10 mouse cellular contexts compared by ENCODE assay signal in genomic region chr7:67613795-67614463, GRCm38 (mm10). TPM values are rescaled to one million over a fixed set of nuclear protein-coding genes. Genes with fewer than 3 reads are reported as not detected.
DNase-seq lines count a peak whose midpoint lies in the region; ATAC-seq and TF ChIP-seq lines count a peak whose summit lies in the region.
"Had no signal": no experiment of that assay in that cellular context is flagged by ENCODE, and none has a peak within 500 bp of the region (broad histone marks: within the 10 kb centered on the region; RNA-seq: fewer than 3 reads in every experiment).

No protein-coding gene starts in this region.

- H3K4me2 ChIP-seq in heart, embryonic 11.5 days: peak overlapping the region; percentile 15; the same call in 1 of the 2 replicates
- H3K4me2 ChIP-seq in kidney, embryonic 16.5 days (replicated peaks; ENCODE audit: low read depth, low read length): no peak overlapping the region; the same call in 1 of the 2 replicates
- H3K4me2 ChIP-seq: embryonic facial prominence, embryonic 12.5 days had no signal

- no peaks in the 10 kb centered on the region for H3K9me3 ChIP-seq in heart, embryonic 11.5 days (replicated peaks; ENCODE audit: control insufficient read depth, low read length)
- no peaks in the 10 kb centered on the region for H3K9me3 ChIP-seq in kidney, embryonic 16.5 days (ENCODE audit: low read length)
- H3K9me3 ChIP-seq: embryonic facial prominence, embryonic 12.5 days had no signal

- TF ChIP-seq POLR2A in kidney, adult 2 months (IDR thresholded peaks at IDR 0.05; ENCODE audit: low read depth, low read length): no peak
- TF ChIP-seq POLR2A in brain, embryonic 14.5 days (IDR thresholded peaks at IDR 0.05; ENCODE audit: borderline replicate concordance, extremely low read depth, insufficient read depth, insufficient read length, poor library complexity, severe bottlenecking): no peak

- 67% methylated on average over 10 of the region's 10 CpGs for WGBS in kidney, adult 2 months
- WGBS in heart, embryonic 11.5 days (ENCODE audit: insufficient replicate concordance): 46% methylated on average over 10 of the region's 10 CpGs
- WGBS in kidney, embryonic 16.5 days: 55% methylated on average over 10 of the region's 10 CpGs

- no peak overlapping the region for H3K4me3 ChIP-seq in kidney, adult 2 months (ENCODE audit: insufficient read depth, low read depth, low read length)
- H3K4me3 ChIP-seq in heart, embryonic 11.5 days (ENCODE audit: low read depth, low read length): no peak overlapping the region
- no peak overlapping the region for H3K4me3 ChIP-seq in kidney, embryonic 16.5 days (ENCODE audit: low read length)
- H3K4me3 ChIP-seq: embryonic facial prominence, embryonic 12.5 days had no signal

- H3K27ac ChIP-seq in kidney, adult 2 months (ENCODE audit: insufficient read depth, low read depth, low read length): 0 out of 2 replicates have a peak overlapping the region, but pooled peaks have one; percentile 46
- peak overlapping the region; percentile 24; the same call in 1 of the 2 replicates for H3K27ac ChIP-seq in heart, embryonic 11.5 days (ENCODE audit: low read depth, low read length)
- H3K27ac ChIP-seq in kidney, embryonic 16.5 days (ENCODE audit: low read length): peak overlapping the region; percentile 44; the same call in 1 of the 2 replicates
- H3K27ac ChIP-seq: embryonic facial prominence, embryonic 12.5 days had no signal

- no peaks in the 10 kb centered on the region for H3K27me3 ChIP-seq in kidney, adult 2 months (replicated peaks; ENCODE audit: control insufficient read depth, insufficient read depth, low read length)
- no peaks in the 10 kb centered on the region for H3K27me3 ChIP-seq in heart, embryonic 11.5 days (ENCODE audit: control insufficient read depth, insufficient read depth, low read length)
- H3K27me3 ChIP-seq in kidney, embryonic 16.5 days (ENCODE audit: insufficient read depth, low read length): no peaks in the 10 kb centered on the region
- H3K27me3 ChIP-seq: embryonic facial prominence, embryonic 12.5 days had no signal

- ATAC-seq in heart, embryonic 11.5 days (replicated peaks; ENCODE audit: insufficient number of reproducible peaks, low FRiP score, low TSS enrichment): peak; percentile 61; the same call in 1 of the 2 replicates
- ATAC-seq in kidney, embryonic 16.5 days (ENCODE audit: low FRiP score, low TSS enrichment): peak; percentile 84; the same call in 1 of the 2 replicates
- no peak for ATAC-seq in megakaryocyte progenitor cell, adult 5-6 weeks (replicated peaks; ENCODE audit: poor library complexity)

- TF ChIP-seq CTCF in kidney, adult 2 months (conservative IDR thresholded peaks at IDR 0.05; ENCODE audit: insufficient read depth, insufficient read length, low read depth, low read length): no peak
- TF ChIP-seq CTCF in brain, embryonic 14.5 days (IDR thresholded peaks at IDR 0.05; ENCODE audit: borderline replicate concordance, extremely low read depth, insufficient read depth, insufficient read length): no peak

- H3K9ac ChIP-seq in heart, embryonic 11.5 days (ENCODE audit: low read depth, low read length): no peak overlapping the region
- H3K9ac ChIP-seq in kidney, embryonic 16.5 days (replicated peaks; ENCODE audit: low read length): no peak overlapping the region
- H3K9ac ChIP-seq: embryonic facial prominence, embryonic 12.5 days had no signal

- H3K36me3 ChIP-seq in kidney, adult 2 months (ENCODE audit: control insufficient read depth, insufficient read depth, low read length): no peaks in the 10 kb centered on the region; the same call in 1 of the 2 replicates
- H3K36me3 ChIP-seq in heart, embryonic 11.5 days (ENCODE audit: control insufficient read depth, insufficient read depth, low read length): no peaks in the 10 kb centered on the region
- no peaks in the 10 kb centered on the region for H3K36me3 ChIP-seq in kidney, embryonic 16.5 days (ENCODE audit: insufficient read depth, low read length)
- H3K36me3 ChIP-seq: embryonic facial prominence, embryonic 12.5 days had no signal

- peak; percentile 61 for DNase-seq in kidney, adult 2 months
- no peak for DNase-seq in kidney, adult 18-20 months
- DNase-seq in brain, embryonic 14.5 days (ENCODE audit: low read depth): peak; percentile 49
- no peak for DNase-seq in urinary bladder, postnatal 25 days (ENCODE audit: low spot score)
- no peak for DNase-seq in spleen, postnatal 4 days (ENCODE audit: low spot score in 2 of 2)
- DNase-seq: adrenal gland, adult 8-10 months had no signal

- H3K4me1 ChIP-seq in kidney, adult 2 months (ENCODE audit: control insufficient read depth, insufficient read depth, low read length): 0 out of 2 replicates have a peak, but pooled peaks cover 3% of the 10 kb centered on the region
- H3K4me1 ChIP-seq in heart, embryonic 11.5 days (ENCODE audit: control insufficient read depth, insufficient read depth, low read length): peaks cover 21% of the 10 kb centered on the region; the same call in 1 of the 2 replicates
- peaks cover 34% of the 10 kb centered on the region for H3K4me1 ChIP-seq in kidney, embryonic 16.5 days (ENCODE audit: insufficient read depth, low read length)

RNA-seq across cellular contexts. Expression of gene Lrrc28, which starts 31.1 kb away (rescaled TPM):
- 41.8 and 46.1 TPM in 2 replicates for polyA plus RNA-seq in kidney, adult 2 months (2012; rRNA removed)
- 44.7 and 58.3 TPM in 2 replicates for polyA plus RNA-seq in brain, embryonic 14.5 days (2012; rRNA removed)
- polyA plus RNA-seq in heart, embryonic 11.5 days (2014; fragmentation: Nextera tagmentation; extraction: Ambion mirVana): 10.8 and 11.5 TPM in 2 replicates
- 14.4 and 15.1 TPM in 2 replicates for polyA plus RNA-seq in kidney, embryonic 16.5 days (2015; fragmentation: Nextera tagmentation; extraction: Ambion mirVana)
- 6.2 and 9.6 TPM in 2 replicates for total RNA-seq in megakaryocyte progenitor cell, adult 5-6 weeks (2015)
- total RNA-seq in megakaryocyte progenitor cell, adult 5-6 weeks (2017): 15.3 and 16.9 TPM in 2 replicates

RNA-seq across cellular contexts. Expression of gene Ttc23, which starts 33.3 kb away (rescaled TPM):
- 8.4 and 8.8 TPM in 2 replicates for polyA plus RNA-seq in kidney, adult 2 months (2012; rRNA removed)
- polyA plus RNA-seq in brain, embryonic 14.5 days (2012; rRNA removed): 11.9 and 12.4 TPM in 2 replicates
- 20.2 and 24.6 TPM in 2 replicates for polyA plus RNA-seq in heart, embryonic 11.5 days (2014; fragmentation: Nextera tagmentation; extraction: Ambion mirVana)
- polyA plus RNA-seq in kidney, embryonic 16.5 days (2015; fragmentation: Nextera tagmentation; extraction: Ambion mirVana): 30.4 and 32.6 TPM in 2 replicates
- 0.56 and 1.8 TPM in 2 replicates for total RNA-seq in megakaryocyte progenitor cell, adult 5-6 weeks (2015)
- total RNA-seq in megakaryocyte progenitor cell, adult 5-6 weeks (2017): 1.8 and 2.9 TPM in 2 replicates

Comparison
In these comparisons a context has a peak if more than half of its experiments do, and no peak if none do; other contexts are left out.
1. DNase-seq: peak in kidney, adult 2 months (single experiment) and brain, embryonic 14.5 days (single experiment); none in kidney, adult 18-20 months (single experiment), urinary bladder, postnatal 25 days (single experiment) and spleen, postnatal 4 days (0 of 2).
2. Peak in every context shown above with its lines, with median percentiles within 50 percentile points of each other: H3K27ac ChIP-seq.